Mouse (Mus musculus): Measurements from ENCODE around the gene Myog. TPM values are rescaled to one million over a fixed set of nuclear protein-coding genes. Genes with fewer than 3 reads are reported as not detected.

Gene Myog
- total and polyA plus RNA-seq, 3 experiments, result not detected

GRCm38 (mm10) chr1:134339162-134339561 is 49.4 kb downstream of the Myog start:
- H3K27me3 ChIP-seq (ENCODE audit: insufficient read depth, low read length), result peaks cover 35% of the 10 kb centered on the region
- ATAC-seq (ENCODE audit: extremely low read depth, insufficient number of reproducible peaks, low FRiP score, poor library complexity, severe bottlenecking) (no peak), DNase-seq (ENCODE audit: low spot score) (no peak)
- TF ChIP-seq POLR2AphosphoS5 (IDR thresholded peaks at IDR 0.05; ENCODE audit: insufficient replicate concordance, low read depth, low read length) (no peak), GATA1 (IDR thresholded peaks at IDR 0.05; ENCODE audit: borderline replicate concordance, low read length) (no peak), GATA2 (IDR thresholded peaks at IDR 0.05; ENCODE audit: borderline replicate concordance, low read depth, low read length) (no peak), TAL1 (conservative IDR thresholded peaks at IDR 0.05; ENCODE audit: low read depth, low read length) (no peak), CTCF (IDR thresholded peaks at IDR 0.05; ENCODE audit: low read depth, low read length) (no peak)
- peaks cover 6% of the 10 kb centered on the region for H3K4me1 ChIP-seq (ENCODE audit: insufficient read depth, low read depth, low read length)
- H3K9me3 ChIP-seq (replicated peaks), result no peaks in the 10 kb centered on the region
- H3K4me3 ChIP-seq (ENCODE audit: low read depth, low read length), result no peak overlapping the region
- peaks cover 3% of the 10 kb centered on the region for H3K36me3 ChIP-seq (replicated peaks)

GRCm38 (mm10) chr1:134339757-134340619 is 50.2 kb downstream of the Myog start:
- H3K36me3 ChIP-seq (replicated peaks), result peaks cover 11% of the 10 kb centered on the region

GRCm38 (mm10) chr1:134341641-134342277 is 52.0 kb downstream of the Myog start:
- H3K9me3 ChIP-seq (replicated peaks), result peaks cover 5% of the 10 kb centered on the region; the same call in 1 of the 2 replicates
- DNase-seq (ENCODE audit: low spot score), result no peak
- no peak overlapping the region for H3K4me3 ChIP-seq (ENCODE audit: low read depth, low read length)
- H3K27me3 ChIP-seq (ENCODE audit: insufficient read depth, low read length), result peaks cover 23% of the 10 kb centered on the region; the same call in 1 of the 2 replicates
- H3K4me1 ChIP-seq (ENCODE audit: insufficient read depth, low read depth, low read length), result peaks cover 11% of the 10 kb centered on the region
- H3K36me3 ChIP-seq (replicated peaks), result peaks cover 27% of the 10 kb centered on the region
- ATAC-seq (ENCODE audit: extremely low read depth, insufficient number of reproducible peaks, low FRiP score, poor library complexity, severe bottlenecking), result no peak
- TF ChIP-seq GATA1 (IDR thresholded peaks at IDR 0.05; ENCODE audit: borderline replicate concordance, low read length) (no peak), POLR2AphosphoS5 (IDR thresholded peaks at IDR 0.05; ENCODE audit: insufficient replicate concordance, low read depth, low read length) (no peak), CTCF (IDR thresholded peaks at IDR 0.05; ENCODE audit: low read depth, low read length) (no peak), GATA2 (IDR thresholded peaks at IDR 0.05; ENCODE audit: borderline replicate concordance, low read depth, low read length) (no peak), TAL1 (conservative IDR thresholded peaks at IDR 0.05; ENCODE audit: low read depth, low read length) (no peak)

More at GRCm38 (mm10) chr1:134339757-134340619, 50.2 kb downstream of the Myog start:
- peaks cover 33% of the 10 kb centered on the region; the same call in 1 of the 2 replicates for H3K27me3 ChIP-seq (ENCODE audit: insufficient read depth, low read length)
- ATAC-seq (ENCODE audit: extremely low read depth, insufficient number of reproducible peaks, low FRiP score, poor library complexity, severe bottlenecking), result no peak
- peaks cover 5% of the 10 kb centered on the region; the same call in 1 of the 2 replicates for H3K9me3 ChIP-seq (replicated peaks)
- DNase-seq (ENCODE audit: low spot score), result no peak
- peaks cover 11% of the 10 kb centered on the region for H3K4me1 ChIP-seq (ENCODE audit: insufficient read depth, low read depth, low read length)
- TF ChIP-seq POLR2AphosphoS5 (IDR thresholded peaks at IDR 0.05; ENCODE audit: insufficient replicate concordance, low read depth, low read length), result no peak
- TF ChIP-seq GATA2 (IDR thresholded peaks at IDR 0.05; ENCODE audit: borderline replicate concordance, low read depth, low read length), result no peak
- no peak for TF ChIP-seq TAL1 (conservative IDR thresholded peaks at IDR 0.05; ENCODE audit: low read depth, low read length)
- no peak for TF ChIP-seq CTCF (IDR thresholded peaks at IDR 0.05; ENCODE audit: low read depth, low read length)
- no peak overlapping the region for H3K4me3 ChIP-seq (ENCODE audit: low read depth, low read length)

Other genes starting within 250 kb of the Myog start
- 14.3 and 25.7 TPM in 2 replicates for gene Btg2, start 210.9 kb upstream of the Myog start, total RNA-seq (2014; fragmentation: Nextera tagmentation)
- gene Btg2, start 210.9 kb upstream of the Myog start, total RNA-seq (2017), result 12.3 and 13.5 TPM in 2 replicates
- 2.3 and 4.6 TPM in 2 replicates for gene Btg2, start 210.9 kb upstream of the Myog start, polyA plus RNA-seq (2012)
- gene Chit1, start 178.7 kb upstream of the Myog start, total RNA-seq (2014; fragmentation: Nextera tagmentation), result not detected in 2 replicates
- gene Chit1, start 178.7 kb upstream of the Myog start, total RNA-seq (2017), result not detected in 2 replicates
- not detected in 2 replicates for gene Chit1, start 178.7 kb upstream of the Myog start, polyA plus RNA-seq (2012)
- not detected in 2 replicates for gene Chil1, start 107.8 kb upstream of the Myog start, total RNA-seq (2014; fragmentation: Nextera tagmentation)
- not detected in 2 replicates for gene Chil1, start 107.8 kb upstream of the Myog start, total RNA-seq (2017)
- gene Chil1, start 107.8 kb upstream of the Myog start, polyA plus RNA-seq (2012), result not detected in 2 replicates
- gene Mybph, start 96.5 kb upstream of the Myog start, total RNA-seq (2014; fragmentation: Nextera tagmentation), result not detected in 2 replicates
- gene Mybph, start 96.5 kb upstream of the Myog start, total RNA-seq (2017), result 0.05 TPM in 1 of 2 replicates, not detected in the other
- gene Mybph, start 96.5 kb upstream of the Myog start, polyA plus RNA-seq (2012), result not detected in 2 replicates
- gene Adora1, start 54.6 kb upstream of the Myog start, total RNA-seq (2014; fragmentation: Nextera tagmentation), result not detected in 2 replicates
- 0.06 and 0.16 TPM in 2 replicates for gene Adora1, start 54.6 kb upstream of the Myog start, total RNA-seq (2017)
- gene Adora1, start 54.6 kb upstream of the Myog start, polyA plus RNA-seq (2012), result not detected in 2 replicates
- gene Ppfia4, start 42.9 kb downstream of the Myog start, total RNA-seq (2014; fragmentation: Nextera tagmentation), result not detected in 2 replicates
- 0.05 TPM in 1 of 2 replicates, not detected in the other for gene Ppfia4, start 42.9 kb downstream of the Myog start, total RNA-seq (2017)
- gene Ppfia4, start 42.9 kb downstream of the Myog start, polyA plus RNA-seq (2012), result 0.13 and 0.20 TPM in 2 replicates
- gene Tmem183a, start 72.0 kb downstream of the Myog start, total RNA-seq (2014; fragmentation: Nextera tagmentation), result 65.9 and 81.3 TPM in 2 replicates
- 84.9 and 94.0 TPM in 2 replicates for gene Tmem183a, start 72.0 kb downstream of the Myog start, total RNA-seq (2017)
- gene Tmem183a, start 72.0 kb downstream of the Myog start, polyA plus RNA-seq (2012), result 37.8 and 49.1 TPM in 2 replicates
- not detected in 2 replicates for gene 4933406M09Rik, start 96.0 kb downstream of the Myog start, total RNA-seq (2014; fragmentation: Nextera tagmentation)
- gene 4933406M09Rik, start 96.0 kb downstream of the Myog start, total RNA-seq (2017), result 0.06 and 0.16 TPM in 2 replicates
- not detected in 2 replicates for gene 4933406M09Rik, start 96.0 kb downstream of the Myog start, polyA plus RNA-seq (2012)
- gene Cyb5r1, start 115.6 kb downstream of the Myog start, total RNA-seq (2014; fragmentation: Nextera tagmentation), result 115 and 119 TPM in 2 replicates
- 41.6 and 42.1 TPM in 2 replicates for gene Cyb5r1, start 115.6 kb downstream of the Myog start, total RNA-seq (2017)
- gene Cyb5r1, start 115.6 kb downstream of the Myog start, polyA plus RNA-seq (2012), result 48.1 and 59.5 TPM in 2 replicates
- 154 and 168 TPM in 2 replicates for gene Adipor1, start 125.4 kb downstream of the Myog start, total RNA-seq (2014; fragmentation: Nextera tagmentation)
- gene Adipor1, start 125.4 kb downstream of the Myog start, total RNA-seq (2017), result 82.0 and 88.8 TPM in 2 replicates
- 97.2 and 129 TPM in 2 replicates for gene Adipor1, start 125.4 kb downstream of the Myog start, polyA plus RNA-seq (2012)
- gene Klhl12, start 165.5 kb downstream of the Myog start, total RNA-seq (2014; fragmentation: Nextera tagmentation), result 26.2 and 42.8 TPM in 2 replicates
- 36.9 and 39.0 TPM in 2 replicates for gene Klhl12, start 165.5 kb downstream of the Myog start, total RNA-seq (2017)
- gene Klhl12, start 165.5 kb downstream of the Myog start, polyA plus RNA-seq (2012), result 4.8 and 5.1 TPM in 2 replicates
- gene Rabif, start 204.7 kb downstream of the Myog start, total RNA-seq (2014; fragmentation: Nextera tagmentation), result 24.7 and 27.9 TPM in 2 replicates
- gene Rabif, start 204.7 kb downstream of the Myog start, total RNA-seq (2017), result 32.2 and 33.5 TPM in 2 replicates
- 9.2 and 12.8 TPM in 2 replicates for gene Rabif, start 204.7 kb downstream of the Myog start, polyA plus RNA-seq (2012)

Data from G1E (cell line).